Mouse (Mus musculus) neural tube, embryonic 14.5 days (tissue): Measurements from ENCODE around the gene Gm14862. TPM values are rescaled to one million over a fixed set of nuclear protein-coding genes. Genes with fewer than 3 reads are reported as not detected.
A peak's percentile ranks its signal among the peaks of the same experiment; 100 is the strongest.

Source experiments
- ATAC-seq: fragments of 200-750 bp; cut with Nextera tagmentation; 2 replicates; pipeline ENCODE4 v1.8.0; 2017; ENCODE audit warnings: low read depth, mild to moderate bottlenecking, moderate TSS enrichment, moderate library complexity
- H3K27ac ChIP-seq: fragments of 300-500 bp; sonication (generic); 2 replicates; pipeline ENCODE4 v1.5.1; 2014; ENCODE audit warnings: low read depth, mild to moderate bottlenecking, control low read depth, low read length, moderate library complexity, mixed read lengths
- H3K27me3 ChIP-seq: fragments of 300-500 bp; sonication (generic); 2 replicates; pipeline ENCODE4 v1.6.1; 2014; ENCODE audit warnings: low read length; ENCODE audit not compliant: control insufficient read depth, insufficient read depth
- H3K36me3 ChIP-seq: fragments of 300-500 bp; sonication (generic); 2 replicates; pipeline ENCODE4 v1.6.1; 2014; ENCODE audit warnings: low read length, mixed read lengths; ENCODE audit not compliant: control insufficient read depth, insufficient read depth
- H3K4me1 ChIP-seq: fragments of 300-500 bp; sonication (generic); 2 replicates; pipeline ENCODE4 v1.6.1; 2014; ENCODE audit warnings: low read length; ENCODE audit not compliant: control insufficient read depth, insufficient read depth
- H3K4me2 ChIP-seq: fragments of 300-500 bp; sonication (generic); 2 replicates; pipeline ENCODE4 v1.6.1; 2014; ENCODE audit warnings: mild to moderate bottlenecking, low read depth, low read length, control low read depth
- H3K4me3 ChIP-seq: fragments of 300-500 bp; sonication (generic); 2 replicates; pipeline ENCODE4 v1.5.1; 2014; ENCODE audit warnings: low read depth, low read length, control low read depth, mixed read lengths
- H3K9ac ChIP-seq: fragments of 300-500 bp; sonication (generic); replicated peaks from 2 replicates; pipeline ENCODE4 v1.6.1; 2014; ENCODE audit warnings: low read depth, mild to moderate bottlenecking, control low read depth, low read length, mixed read lengths
- H3K9me3 ChIP-seq: fragments of 300-500 bp; sonication (generic); 2 replicates; pipeline ENCODE4 v1.6.1; 2016; ENCODE audit warnings: low read length; ENCODE audit not compliant: control insufficient read depth
- WGBS: fragments of 180-500 bp; shearing (Covaris S2); extraction: QIAGEN DNeasy Blood & Tissue Kit; methylation state at CpG from one replicate; pipeline ENCODE4 v1.1.7; 2014; 5-methylcytosine and 5-hydroxymethylcytosine counted together
- polyA plus RNA-seq: library from polyadenylated mRNA; unstranded; fragments of >200 nt; fragmentation: Nextera tagmentation; extraction: Ambion mirVana; gene quantifications from 2 replicates; pipeline ENCODE4 v1.2.1, GENCODE M21; 2014

The Gm14862 gene
- polyA plus RNA-seq, 1 experiment from 2014 or later = not detected

- no peak overlapping the region for H3K9ac ChIP-seq
- no peaks in the 10 kb centered on the region for H3K4me1 ChIP-seq
- no peaks in the 10 kb centered on the region for H3K9me3 ChIP-seq
- H3K4me2 ChIP-seq = no peak overlapping the region
- no peak overlapping the region for H3K4me3 ChIP-seq
- no peaks in the 10 kb centered on the region for H3K36me3 ChIP-seq
- no peak for ATAC-seq
- 66% methylated on average over 8 of the region's 8 CpGs for WGBS
- no peaks in the 10 kb centered on the region for H3K27me3 ChIP-seq
- no peak overlapping the region for H3K27ac ChIP-seq
Observed at GRCm38 (mm10) chrX:9243381-9243864, 13.3 kb downstream of the Gm14862 start.

- H3K27ac ChIP-seq = no peak overlapping the region
- 48% methylated on average over 5 of the region's 5 CpGs for WGBS
- peak; percentile 72; the same call in 1 of the 2 replicates for ATAC-seq
Observed at GRCm38 (mm10) chrX:9240737-9241591, 15.7 kb downstream of the Gm14862 start.

DNA sequence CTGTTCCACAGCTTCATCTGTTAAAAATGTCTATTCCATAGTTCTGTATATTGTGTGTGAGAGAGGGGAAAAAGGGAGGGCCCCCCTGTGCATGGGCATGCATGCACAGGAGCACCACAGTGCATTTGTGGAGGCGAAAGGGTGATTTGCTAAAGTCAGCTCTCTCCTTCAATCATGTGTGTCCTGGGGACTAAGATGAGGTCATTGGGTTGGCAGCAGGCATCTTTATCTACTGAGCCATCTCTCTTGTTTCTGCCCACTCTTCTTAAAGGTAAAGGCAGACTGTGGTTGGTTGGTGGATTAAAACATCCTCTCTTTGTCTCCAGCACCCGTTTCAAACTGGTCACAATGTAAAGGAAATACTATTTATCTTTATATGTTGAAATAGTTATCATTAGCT is 29.6 kb downstream of the Gm14862 start:
- Histone ChIP-seq H3K27ac (no peak overlapping the region), H3K9ac (no peak overlapping the region), H3K27me3 (no peaks in the 10 kb centered on the region), H3K4me1 (no peaks in the 10 kb centered on the region), H3K9me3 (no peaks in the 10 kb centered on the region), H3K4me3 (no peak overlapping the region), H3K4me2 (no peak overlapping the region), H3K36me3 (no peaks in the 10 kb centered on the region)
- WGBS = 79% methylated on average over 2 of the region's 2 CpGs
- no peak for ATAC-seq

More at GRCm38 (mm10) chrX:9240737-9241591, 15.7 kb downstream of the Gm14862 start:
- Histone ChIP-seq H3K9ac (no peak overlapping the region), H3K9me3 (no peaks in the 10 kb centered on the region), H3K36me3 (no peaks in the 10 kb centered on the region), H3K27me3 (no peaks in the 10 kb centered on the region), H3K4me2 (no peak overlapping the region), H3K4me3 (no peak overlapping the region), H3K4me1 (no peaks in the 10 kb centered on the region)

DNA sequence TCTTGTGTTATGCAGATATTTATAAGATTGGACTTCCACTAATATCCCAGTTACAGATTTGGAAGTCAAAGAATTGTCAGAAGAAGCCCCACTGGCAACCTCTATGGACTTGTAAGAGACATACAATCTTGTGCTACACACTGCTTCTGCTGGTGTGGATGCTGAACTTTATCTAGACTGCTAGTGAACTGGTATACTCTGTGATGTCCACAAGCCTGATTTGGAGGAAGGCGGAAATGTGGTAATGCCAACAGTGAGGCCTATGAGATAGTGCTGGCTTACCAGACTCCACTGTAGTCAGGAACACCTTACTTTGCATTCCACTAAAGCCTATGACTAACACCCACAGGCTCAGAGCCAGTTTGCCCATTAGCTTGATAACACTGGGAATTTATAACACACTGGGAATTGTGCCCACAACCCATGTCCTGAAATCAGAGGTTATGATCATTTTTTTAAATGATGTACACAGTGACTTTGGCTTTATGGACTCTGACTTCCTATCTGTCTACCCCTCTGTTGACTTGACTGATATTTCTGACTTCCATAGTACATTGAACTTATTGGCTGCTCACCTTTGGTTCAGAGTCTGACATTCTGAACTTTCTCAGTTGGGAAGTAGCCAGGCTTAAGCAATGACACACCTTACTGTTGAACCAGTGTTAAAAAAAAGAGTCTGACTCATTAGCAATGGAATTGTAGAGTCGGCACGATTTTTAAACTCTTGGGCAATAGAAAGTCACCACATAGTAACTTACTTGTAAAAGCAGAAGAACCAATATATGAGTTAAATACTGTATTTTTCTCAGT is 34.1 kb downstream of the Gm14862 start:
- H3K27ac ChIP-seq = no peak overlapping the region
- H3K9ac ChIP-seq = no peak overlapping the region
- H3K36me3 ChIP-seq = no peaks in the 10 kb centered on the region
- no peak for ATAC-seq
- no peaks in the 10 kb centered on the region for H3K9me3 ChIP-seq
- H3K27me3 ChIP-seq = no peaks in the 10 kb centered on the region
- H3K4me2 ChIP-seq = no peak overlapping the region
- no peak overlapping the region for H3K4me3 ChIP-seq
- H3K4me1 ChIP-seq = no peaks in the 10 kb centered on the region
- 91% methylated on average over 3 of the region's 3 CpGs for WGBS

GRCm38 (mm10) chrX:9221736-9222135 is 35.0 kb downstream of the Gm14862 start:
- H3K9me3 ChIP-seq = no peaks in the 10 kb centered on the region

DNA sequence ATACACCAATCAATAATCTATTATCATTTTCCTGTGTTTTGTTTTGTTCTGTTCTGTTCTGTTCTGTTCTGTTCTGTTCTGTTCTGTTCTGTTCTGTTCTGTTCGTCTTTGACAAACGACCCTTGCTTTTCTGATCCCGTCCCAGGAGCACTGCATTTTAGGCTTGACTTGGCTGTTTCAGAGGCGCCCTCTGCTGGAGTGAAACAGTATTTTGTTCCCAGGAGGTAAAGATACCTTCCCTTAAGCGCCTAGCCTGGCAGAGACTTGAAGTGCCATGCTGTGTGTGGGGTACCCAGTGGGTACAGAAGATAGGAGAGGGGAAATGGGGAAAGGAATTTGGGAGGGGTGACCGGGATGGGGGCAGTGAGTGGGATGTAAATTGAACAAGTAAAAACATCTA is 35.5 kb downstream of the Gm14862 start:
- no peaks in the 10 kb centered on the region for H3K27me3 ChIP-seq
- H3K9me3 ChIP-seq = no peaks in the 10 kb centered on the region
- no peaks in the 10 kb centered on the region for H3K4me1 ChIP-seq
- no peak overlapping the region for H3K4me2 ChIP-seq
- no peak overlapping the region for H3K27ac ChIP-seq
- H3K36me3 ChIP-seq = no peaks in the 10 kb centered on the region
- no peak overlapping the region for H3K9ac ChIP-seq
- H3K4me3 ChIP-seq = no peak overlapping the region
- no peak for ATAC-seq
- WGBS = 32% methylated on average over 6 of the region's 6 CpGs

More at GRCm38 (mm10) chrX:9221736-9222135, 35.0 kb downstream of the Gm14862 start:
- H3K27ac ChIP-seq = no peak overlapping the region
- no peak overlapping the region for H3K4me2 ChIP-seq
- ATAC-seq = no peak
- no peaks in the 10 kb centered on the region for H3K4me1 ChIP-seq
- no peak overlapping the region for H3K9ac ChIP-seq
- H3K4me3 ChIP-seq = no peak overlapping the region
- WGBS = 86% methylated on average over 4 of the region's 4 CpGs
- H3K36me3 ChIP-seq = no peaks in the 10 kb centered on the region
- no peaks in the 10 kb centered on the region for H3K27me3 ChIP-seq

GRCm38 (mm10) chrX:9219570-9219969 is 37.1 kb downstream of the Gm14862 start:
- no peaks in the 10 kb centered on the region for H3K27me3 ChIP-seq
- no peak overlapping the region for H3K4me2 ChIP-seq
- H3K9ac ChIP-seq = no peak overlapping the region
- ATAC-seq = no peak
- WGBS = 96% methylated on average over 3 of the region's 3 CpGs
- no peaks in the 10 kb centered on the region for H3K4me1 ChIP-seq
- H3K36me3 ChIP-seq = no peaks in the 10 kb centered on the region
- H3K4me3 ChIP-seq = no peak overlapping the region
- no peaks in the 10 kb centered on the region for H3K9me3 ChIP-seq
- H3K27ac ChIP-seq = no peak overlapping the region

DNA sequence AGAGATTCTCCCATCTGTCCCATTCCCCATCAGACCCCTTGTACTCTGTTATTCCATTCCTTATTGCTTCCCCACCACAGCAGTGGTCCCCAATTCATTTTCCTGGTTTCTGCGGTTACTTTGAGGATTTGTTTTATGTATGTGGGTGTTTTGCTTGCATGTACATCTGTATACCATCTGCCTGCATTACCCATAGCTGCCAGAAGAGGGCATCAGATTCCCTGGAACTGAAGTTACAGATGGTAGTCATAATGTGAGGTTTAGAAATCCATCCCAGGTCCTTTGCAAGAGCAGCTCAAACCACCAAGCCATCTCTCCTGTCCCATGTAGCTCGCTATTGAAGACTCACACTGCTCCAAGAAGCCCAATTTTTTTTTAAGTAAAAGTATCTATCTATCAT is 40.5 kb downstream of the Gm14862 start:
- Histone ChIP-seq H3K27ac (no peak overlapping the region), H3K4me1 (no peaks in the 10 kb centered on the region), H3K4me3 (no peak overlapping the region), H3K36me3 (no peaks in the 10 kb centered on the region), H3K9ac (no peak overlapping the region), H3K27me3 (no peaks in the 10 kb centered on the region), H3K9me3 (no peaks in the 10 kb centered on the region), H3K4me2 (no peak overlapping the region)
- ATAC-seq = no peak
- 88% methylated on average over 2 of the region's 2 CpGs for whole genome bisulfite sequencing

DNA sequence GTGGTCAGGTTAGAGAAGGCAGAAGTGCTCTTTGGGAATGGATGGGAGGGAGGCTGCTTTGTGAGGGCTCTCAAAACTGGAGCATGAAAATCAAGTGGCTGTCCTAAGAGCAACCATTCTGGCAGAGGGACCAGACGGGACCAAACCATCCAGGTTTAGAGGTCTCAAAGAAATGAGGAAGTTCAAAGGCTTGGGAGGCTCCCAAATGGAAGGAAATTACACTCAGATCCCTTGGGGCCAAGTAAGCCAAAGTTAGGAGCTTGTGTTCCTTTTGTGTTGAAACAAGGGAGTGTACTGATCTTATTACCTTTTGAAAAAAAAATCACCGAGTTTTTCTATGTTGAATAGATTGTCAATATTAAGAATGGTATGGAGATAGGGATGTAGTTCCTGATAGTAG is 51.6 kb downstream of the Gm14862 start:
- no peak overlapping the region for H3K27ac ChIP-seq
- no peak for ATAC-seq
- no peaks in the 10 kb centered on the region for H3K27me3 ChIP-seq
- H3K9ac ChIP-seq = no peak overlapping the region
- H3K9me3 ChIP-seq = no peaks in the 10 kb centered on the region
- no peak overlapping the region for H3K4me3 ChIP-seq
- H3K4me2 ChIP-seq = no peak overlapping the region
- 75% methylated on average over 2 of the region's 2 CpGs for WGBS
- no peaks in the 10 kb centered on the region for H3K36me3 ChIP-seq
- no peaks in the 10 kb centered on the region for H3K4me1 ChIP-seq
